Mouse (Mus musculus) cerebellum, adult 11-12 months (tissue): ENCODE measurements around the gene Commd4.
A peak's percentile ranks its signal among the peaks of the same experiment; 100 is the strongest.
"Not testable (repeated sequence)": the region's sequence is repeated elsewhere in the genome, so short reads cannot be mapped to it uniquely, and the experiment has no call there.

ENCODE experiments used
- DNase-seq: peaks from one replicate; pipeline ENCODE4 v3.0.0; 2022

Commd4 gene

DNA sequence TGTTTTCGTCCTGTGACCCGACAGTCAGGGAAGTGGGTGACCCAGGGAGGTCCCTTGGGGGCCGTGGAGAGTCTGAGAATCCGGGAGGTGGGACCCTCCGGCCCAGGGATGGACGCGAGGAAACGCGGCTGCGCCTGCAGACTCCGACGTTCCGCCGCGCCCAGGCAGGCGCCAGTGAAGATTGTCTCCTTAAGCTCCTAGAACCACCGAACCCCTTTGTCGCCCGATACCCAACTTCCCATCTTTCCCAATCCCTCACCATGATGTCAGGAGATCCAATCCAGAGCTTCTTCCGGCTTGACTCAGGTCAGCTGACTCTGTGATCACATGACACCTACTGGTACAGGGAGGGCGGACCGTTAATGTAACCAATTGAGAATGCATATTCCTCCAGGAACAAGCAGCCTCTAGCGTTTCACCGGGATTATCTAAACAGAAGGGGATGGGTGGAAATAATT lies at the start of gene Commd4:
Gene Commd4 (minus strand): TSS at position 319 of the 458 bp plus-strand sequence.
- peak; percentile 93 for DNase-seq

DNA sequence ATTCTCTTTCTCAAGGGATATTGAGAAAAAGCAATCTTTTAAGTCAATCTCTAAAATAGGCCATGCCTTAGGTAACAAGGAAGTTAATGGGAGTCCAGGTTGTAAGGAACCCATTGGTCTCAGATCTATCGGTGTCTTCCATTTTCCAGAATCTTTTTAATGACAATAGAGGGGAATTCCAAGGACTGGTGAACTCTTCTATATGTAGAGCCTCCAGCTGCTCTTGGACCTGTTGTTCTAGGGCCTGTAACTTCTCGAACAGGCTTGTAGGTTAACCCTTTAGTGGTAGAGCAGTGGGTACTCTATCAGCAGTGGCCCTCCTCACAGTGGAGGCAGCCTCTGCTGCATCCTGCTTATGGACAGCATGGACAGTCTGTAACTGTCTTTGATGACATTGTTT lies 48.8 kb upstream of the Commd4 start:
- no peak for DNase-seq

DNA sequence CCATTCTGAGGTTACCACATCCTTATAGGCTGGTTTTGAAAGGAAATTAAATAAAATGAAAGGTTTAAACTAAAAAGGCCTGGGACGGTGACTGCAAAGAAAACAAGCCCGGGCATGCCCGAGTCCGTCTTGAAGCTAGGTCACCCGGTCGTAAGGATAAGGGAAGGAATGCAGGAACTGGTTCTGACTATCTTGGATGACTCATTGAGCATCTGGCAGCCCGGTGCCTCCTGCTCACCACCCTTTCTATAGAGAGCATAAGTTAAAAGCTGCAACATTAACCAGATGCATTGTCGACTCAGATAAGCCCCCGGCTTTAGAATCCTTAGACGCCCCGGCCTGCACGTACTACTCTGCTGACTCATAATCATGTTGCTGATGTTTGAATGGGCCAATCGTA lies 45.4 kb upstream of the Commd4 start:
- not testable (repeated sequence) for DNase-seq

DNA sequence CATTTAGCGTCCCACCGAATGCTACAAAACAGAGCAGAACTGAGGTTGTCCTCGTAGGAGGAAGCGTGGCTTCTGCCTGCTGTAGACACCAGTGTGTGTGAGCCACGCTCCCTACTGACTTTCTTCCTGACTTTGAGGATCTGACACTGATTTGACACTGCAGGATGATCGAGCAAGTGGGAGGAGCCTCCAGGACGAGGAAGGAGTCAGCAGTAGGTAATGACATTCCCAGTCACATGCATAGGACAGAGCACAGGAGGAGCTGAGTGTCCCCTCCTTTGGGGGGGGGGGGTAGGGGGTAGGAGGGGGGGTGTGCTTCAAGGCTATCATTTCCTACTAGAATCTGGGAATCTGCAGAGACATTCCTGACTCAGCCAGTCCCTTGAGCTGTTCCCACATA lies 44.9 kb upstream of the Commd4 start:
- no peak for DNase-seq

DNA sequence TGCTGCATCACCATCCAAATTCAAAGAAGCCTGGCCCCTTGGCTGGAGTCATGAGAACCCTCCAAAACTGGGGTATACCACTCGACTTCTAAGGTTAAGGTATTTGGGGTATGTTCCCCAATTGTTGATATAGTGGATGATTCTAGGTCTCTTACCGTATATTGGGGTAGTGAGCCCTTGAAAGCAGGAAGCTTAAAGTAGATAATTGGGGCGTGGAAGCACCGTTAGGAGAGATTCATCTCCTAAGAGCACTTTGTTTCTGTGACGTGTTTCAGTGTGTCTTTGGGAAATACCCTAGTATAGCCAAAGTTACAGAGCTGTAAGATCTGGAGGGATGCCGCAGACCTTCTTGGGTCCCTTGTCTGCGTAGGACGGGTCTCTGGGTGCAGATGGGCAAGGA lies 39.3 kb upstream of the Commd4 start:
- no peak for DNase-seq

DNA sequence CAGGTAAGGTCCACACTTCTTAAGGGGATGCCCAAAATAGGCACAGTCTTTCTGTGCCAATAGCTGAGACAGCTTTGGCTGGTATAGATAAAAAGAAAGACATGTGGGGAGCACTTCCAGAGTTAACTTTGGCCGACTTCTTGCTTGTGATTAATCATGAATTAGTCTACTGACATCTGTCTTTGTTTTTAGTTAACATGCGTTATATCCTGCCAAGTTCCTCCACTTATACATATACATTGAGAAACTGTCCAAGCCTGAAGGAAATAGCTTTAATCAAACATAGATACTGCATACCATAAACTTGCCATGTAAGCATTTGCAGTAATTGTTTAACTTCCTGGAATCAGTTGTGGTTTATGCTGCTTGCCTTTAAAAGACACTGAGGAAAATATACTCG lies 38.6 kb upstream of the Commd4 start:
- DNase-seq = no peak

DNA sequence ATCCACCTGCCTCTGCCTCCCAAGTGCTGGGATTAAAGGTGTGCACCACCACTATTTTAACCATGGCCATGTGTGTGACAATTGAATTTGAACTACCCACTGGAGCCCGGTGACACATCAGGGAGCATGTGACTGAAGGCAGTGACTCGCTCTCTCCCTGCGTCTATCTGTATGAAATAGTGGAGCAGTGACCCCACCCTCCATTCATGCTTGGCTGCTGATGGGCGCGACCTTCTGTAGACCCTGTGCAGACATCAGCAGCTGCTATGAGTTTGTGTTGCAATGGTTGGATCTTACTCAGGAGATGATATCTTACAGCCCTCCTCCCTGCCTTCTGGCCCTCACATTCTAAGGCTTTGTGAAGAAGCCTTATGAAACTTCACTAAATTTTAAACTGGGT lies 10.3 kb upstream of the Commd4 start:
- DNase-seq = no peak

DNA sequence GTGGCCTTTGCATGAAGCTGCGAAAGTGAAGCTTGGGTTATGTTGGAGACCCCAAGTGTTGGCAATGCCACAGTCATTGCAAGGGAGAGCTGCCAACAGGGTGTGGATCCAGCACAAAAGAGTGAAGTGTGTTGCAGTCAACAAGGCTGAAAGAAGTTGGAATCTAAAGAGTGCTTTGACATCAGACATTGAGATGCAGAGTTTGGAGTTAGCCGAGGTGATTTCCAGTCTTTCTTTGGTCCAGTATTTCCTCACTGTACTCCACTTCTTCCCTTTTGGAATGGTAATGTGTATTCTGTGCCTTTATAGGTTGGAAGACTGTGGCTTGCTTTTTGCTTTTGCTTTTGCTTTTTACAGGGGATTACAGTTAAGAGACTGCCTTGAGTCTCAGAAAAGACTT lies 8.0 kb upstream of the Commd4 start:
- DNase-seq = no peak

DNA sequence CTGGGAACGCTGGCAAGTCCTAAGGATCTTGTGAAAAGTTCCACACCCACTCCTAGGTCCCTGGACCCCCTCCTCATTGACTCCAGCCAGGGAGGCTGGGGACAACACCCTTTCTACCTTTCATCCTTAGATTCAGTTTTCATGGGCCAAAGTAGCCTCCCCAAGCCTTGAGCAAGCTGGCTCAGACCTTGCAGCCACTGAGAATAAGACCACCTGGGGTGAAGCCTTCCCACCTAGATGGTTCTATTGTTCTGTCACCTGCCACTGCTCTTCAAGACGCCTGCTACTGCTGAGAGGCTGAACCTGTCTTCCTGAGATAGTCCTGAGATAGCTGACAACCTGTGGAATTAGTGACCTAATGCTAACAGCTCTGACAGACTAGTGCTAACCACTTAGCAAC lies 5.0 kb upstream of the Commd4 start:
- DNase-seq = no peak

DNA sequence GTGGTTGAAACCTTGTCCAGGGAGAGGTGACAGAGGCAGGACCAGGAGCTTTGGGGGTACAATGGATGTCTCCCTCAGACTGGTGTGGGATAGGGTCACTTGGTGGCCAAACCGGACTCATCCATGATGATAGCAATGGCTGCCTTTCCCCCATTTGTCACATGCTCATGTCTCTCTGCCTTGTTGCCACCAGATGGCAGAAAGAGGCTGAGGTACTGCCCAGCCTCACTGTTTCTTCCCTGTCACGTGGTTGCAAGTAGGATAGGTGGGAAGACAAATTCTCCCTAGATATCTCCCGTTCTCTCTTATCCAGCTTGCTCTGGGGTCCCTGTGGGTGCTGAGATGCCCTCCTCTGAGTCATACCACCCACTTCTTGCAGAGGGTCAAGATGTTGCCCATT lies 4.4 kb upstream of the Commd4 start:
- no peak for DNase-seq

DNA sequence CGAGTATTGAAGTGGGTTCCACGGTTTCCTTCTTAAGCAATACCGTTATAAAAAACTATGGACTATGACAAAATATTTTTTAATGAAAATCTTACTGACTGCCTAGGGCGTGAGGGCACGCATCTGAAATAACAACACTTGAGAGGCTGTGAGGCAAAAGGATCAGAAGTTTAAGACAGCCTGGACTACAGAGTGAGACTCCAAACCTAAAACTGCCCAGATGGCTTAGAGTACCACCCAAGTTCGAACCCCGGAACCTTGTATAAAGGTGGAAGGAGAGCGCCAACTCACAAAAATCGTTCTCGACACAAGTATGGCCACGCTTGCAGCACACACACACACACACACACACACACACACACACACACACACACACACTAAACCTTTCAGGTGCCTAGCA lies 375 bp upstream of the Commd4 start:
- DNase-seq = no peak

DNA sequence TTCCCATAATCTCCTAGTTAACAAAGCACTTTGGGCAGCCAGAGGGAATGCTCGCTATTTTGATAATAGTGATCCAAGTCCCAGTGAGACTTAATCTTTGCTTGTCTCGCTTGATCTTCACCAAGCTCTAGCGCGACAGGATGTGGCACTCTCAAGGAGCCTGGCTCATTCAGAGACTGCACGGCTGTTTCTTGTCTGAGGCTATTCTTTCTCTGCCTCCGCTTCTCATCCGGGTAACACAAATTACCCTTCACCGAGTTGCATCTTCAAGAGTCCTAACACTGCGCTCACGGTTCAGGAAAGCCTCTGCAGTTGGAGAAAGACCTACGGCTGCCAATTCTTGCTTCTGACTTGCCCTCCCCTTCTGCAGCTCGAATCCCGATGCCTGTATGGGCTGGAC lies 632 bp downstream of the Commd4 start:
- no peak for DNase-seq

DNA sequence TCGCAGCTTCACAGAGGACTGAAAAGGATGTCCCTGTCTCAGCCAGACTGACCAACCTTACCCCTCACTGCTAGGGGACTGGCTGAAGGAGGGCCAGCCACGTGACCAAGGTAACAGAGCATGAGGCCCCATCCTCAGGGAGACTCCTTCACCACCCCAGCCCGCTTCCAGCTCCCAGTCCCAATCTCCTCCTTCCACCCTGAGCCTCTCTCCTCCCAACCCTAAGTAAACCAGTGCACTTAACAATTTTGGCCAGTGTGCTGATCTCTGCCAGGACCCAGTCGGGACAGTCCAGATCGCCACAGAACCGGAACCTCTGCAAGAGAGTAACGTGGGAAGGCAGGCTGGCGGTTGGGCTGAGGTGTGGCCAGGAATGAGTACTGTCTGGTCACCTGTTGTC lies 1.3 kb downstream of the Commd4 start:
- no peak for DNase-seq

DNA sequence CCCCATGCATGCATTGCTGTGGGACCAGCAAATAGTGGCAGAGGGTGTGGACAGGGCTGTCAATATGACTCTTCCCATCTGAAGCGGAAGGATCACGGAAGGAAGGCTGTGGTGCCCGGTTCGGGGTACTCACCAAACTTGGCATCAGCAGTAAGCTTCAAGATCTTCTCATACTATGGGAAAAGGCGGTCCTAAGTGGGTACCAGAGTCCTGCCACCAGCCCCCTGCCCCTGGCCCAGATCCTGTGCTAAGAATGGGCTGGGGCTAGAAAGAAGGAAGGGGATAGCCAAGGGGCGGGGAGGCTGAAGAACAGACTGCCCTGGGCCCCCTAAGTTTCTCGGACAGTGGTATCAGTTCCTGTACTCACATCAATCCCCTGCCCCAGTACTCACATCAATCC lies 1.7 kb downstream of the Commd4 start:
- no peak for DNase-seq

DNA sequence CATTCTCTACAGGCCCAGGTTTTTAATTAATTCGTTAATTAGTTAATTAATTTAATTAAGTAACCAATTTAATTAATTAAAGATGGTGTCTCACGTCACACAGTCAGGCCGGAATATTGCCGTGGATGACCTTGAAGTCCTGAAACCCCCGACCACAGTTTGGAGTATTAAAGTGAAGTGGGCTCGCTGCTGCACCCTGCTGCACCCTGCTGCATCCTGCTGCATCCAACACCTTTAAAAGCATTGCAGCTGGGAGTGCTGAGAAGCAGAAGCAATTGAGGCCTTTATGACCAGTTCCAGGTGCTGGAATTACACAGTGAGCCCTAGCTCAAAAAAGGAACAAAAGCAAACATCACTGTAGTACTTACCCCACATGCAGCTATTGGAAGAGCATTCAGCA lies 5.8 kb downstream of the Commd4 start:
- no peak for DNase-seq

DNA sequence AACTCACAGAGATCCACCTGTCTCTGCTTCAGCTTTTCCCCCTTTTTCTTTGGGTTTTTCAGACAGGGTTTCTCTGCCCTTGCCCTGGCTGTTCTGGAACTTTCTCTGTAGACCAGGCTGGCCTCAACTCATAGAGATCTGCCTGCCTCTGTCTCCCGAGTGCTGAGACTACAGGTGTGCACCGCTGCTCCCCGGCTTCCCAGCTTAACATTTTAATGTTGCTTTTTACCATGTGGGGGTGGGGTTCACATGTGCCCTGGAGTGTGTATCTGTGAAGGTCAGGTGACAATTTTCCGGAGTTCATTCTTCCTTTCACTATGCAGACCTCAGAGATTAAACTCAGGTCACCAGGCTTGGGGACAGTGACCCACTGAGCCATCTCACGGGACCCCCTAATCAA lies 7.9 kb downstream of the Commd4 start:
- DNase-seq = no peak

DNA sequence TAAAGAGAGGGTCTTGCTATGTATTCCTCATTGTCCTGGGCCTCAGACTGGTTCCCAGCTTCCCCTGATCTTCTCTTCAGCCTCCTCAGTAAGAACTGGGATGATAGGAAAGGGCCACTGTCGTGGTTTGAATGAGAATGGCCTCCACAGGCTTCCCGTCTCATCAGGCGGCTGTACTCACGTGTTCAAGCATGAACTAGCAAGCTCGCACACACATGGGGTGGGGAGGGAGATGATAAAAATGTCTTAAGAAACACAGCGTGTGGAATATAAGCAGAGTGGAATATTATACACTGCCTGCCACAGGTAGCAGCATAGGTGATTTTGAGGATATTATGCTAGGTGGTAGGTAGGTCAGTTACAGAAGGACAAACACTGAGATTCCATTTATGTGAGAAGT lies 9.1 kb downstream of the Commd4 start:
- no peak for DNase-seq

DNA sequence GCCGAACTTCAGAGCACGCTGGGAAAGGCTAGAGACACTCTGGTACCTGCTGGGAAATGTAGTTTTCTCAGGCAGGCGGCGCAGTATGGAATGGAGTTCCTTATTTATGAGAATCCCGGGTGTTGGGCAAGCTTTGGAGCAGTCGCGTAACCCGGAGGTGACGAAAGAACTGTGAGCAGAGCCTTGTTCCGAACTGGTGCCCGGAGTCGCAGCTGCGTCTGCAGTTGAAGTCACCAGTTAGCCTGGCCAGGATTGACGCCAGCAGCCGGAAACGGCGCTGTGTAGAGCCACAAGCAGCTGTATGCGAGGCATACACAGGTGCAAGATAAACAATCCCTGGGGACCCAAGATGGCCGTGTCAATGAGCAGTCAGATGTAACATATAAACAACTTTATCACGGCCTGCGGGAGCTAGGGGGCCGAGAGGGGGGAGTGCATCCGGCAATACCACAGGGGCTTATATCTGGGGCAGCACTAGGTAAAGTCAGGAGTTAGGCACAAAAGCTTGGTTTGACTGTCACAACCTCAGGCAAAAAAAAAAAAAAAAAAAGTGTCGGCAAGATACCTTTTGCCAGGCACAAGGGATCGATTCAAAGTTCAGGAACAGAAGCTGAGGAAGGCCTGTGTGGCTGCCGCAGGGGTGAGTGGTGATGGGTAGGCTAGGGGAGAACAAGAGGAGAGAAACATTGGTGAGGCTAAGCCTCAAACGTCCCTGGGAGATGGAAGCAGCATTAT lies 9.8 kb downstream of the Commd4 start, which contains the start of gene Neil1:
Gene Neil1 (minus strand): TSS at position 162 of the 735 bp plus-strand sequence.
- DNase-seq = peak; percentile 92

DNA sequence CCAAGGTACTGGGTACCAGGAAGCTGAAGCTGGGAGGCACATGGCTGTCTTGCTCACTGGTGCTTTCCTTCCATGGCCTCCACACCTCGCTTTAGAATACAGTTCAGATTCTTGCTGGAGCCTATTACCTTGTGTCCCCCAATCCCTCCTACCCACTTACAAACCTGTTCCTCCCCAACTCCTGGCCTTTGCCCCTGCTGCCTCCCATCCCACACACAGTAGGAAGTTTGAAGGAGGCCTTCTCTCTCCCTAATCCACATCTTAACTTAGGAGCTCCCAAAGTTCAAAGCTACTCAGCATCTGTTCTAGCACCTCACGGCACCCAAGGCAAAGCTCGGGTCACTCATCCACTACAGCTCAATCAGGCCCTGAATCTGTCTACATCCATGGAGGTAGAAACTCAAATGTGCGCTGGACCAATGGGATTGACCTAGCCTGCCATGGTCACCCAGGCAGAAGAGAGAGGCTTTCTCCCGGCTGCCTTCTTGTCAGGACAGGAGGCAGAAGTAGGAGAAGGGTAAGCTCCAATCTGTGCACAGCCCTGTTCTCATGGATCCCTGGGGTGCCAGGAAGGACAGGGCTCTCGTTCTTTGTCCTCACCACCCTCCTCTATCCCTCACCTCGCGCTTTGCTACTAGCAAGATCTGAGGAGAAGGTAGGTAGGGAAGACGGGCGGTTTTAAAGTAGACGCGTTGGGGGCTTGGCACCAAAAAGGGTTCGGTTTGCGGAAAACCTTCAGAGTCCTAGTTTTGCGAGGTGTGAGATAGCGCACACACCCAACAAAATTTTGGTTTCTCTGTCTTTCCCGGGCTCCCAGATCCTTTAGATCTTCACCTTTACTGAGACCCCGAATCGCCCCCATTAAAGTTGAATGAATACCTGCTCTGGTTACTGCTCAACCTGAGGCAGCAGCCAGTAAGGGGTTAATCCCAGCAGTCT lies 10.7 kb downstream of the Commd4 start:
- DNase-seq = no peak

DNA sequence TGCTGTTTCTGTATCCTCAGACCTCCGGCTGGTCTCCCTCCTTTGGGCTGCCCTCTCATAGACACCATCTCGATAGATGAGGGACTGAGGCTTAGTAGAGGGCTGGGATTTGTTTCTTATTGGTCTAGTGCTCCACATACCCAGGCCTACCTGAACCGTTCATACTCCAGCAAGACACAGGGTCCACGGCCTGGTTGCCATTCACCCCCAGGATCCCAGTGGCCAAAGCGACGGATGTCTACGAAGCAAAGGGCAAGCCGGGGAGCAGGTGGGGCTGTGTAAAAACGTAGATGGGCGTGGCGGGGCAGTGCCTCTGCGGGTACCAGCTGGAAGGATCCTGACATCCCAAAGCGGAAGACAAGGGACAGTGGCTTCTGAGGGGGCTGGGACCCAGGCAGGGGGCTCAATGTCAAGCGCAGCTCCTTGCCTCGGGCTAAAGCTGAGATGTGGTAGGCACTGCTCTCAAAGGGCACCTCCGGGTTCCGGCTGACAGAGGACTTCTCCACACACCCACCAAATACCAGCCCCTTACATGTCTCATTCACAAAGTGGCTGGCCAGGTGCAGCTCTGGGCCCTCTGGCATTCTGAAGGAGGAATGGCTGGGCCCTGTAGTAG lies 11.6 kb downstream of the Commd4 start:
- DNase-seq = no peak

DNA sequence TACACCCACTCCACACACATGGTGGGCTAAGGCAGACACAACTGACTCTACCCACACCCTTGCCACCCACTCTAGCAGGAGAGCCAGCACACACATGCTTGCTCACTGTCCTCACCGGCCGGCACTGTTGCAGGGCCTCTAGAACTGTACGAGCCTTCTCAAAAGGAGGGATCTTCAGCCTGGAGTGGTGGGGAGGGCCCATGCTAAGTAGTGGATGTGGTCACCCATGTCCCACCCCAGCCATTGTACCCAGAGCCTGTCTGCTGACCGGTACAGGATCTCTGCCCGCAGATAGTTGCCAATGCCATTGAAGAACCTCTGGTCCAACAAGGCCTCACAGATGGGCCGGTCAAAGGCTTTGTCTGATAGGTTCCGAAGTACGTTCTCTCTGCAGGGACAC lies 13.3 kb downstream of the Commd4 start:
- no peak for DNase-seq

DNA sequence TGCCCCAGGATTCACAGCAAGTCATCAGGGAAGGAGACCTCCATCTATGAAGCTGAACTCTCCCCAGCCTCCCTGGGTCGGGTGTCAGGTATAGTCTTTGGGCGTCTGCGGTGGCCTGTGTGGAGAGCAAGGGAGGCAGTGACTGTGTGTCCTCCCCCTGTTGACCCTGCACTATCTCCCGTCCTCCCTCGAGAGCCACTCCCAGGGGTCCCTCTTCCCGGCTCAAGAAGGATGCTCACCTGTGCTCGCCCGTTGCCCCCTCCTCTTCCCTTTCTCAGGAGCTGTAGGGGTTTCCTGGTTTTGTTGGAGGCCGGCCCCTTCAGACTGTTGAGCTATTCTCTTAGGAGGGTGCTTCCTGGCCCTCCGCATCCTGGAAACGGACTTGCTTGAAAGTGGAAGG lies 14.9 kb downstream of the Commd4 start:
- no peak for DNase-seq
